Comparison of ENCODE assay signal across 8 mouse cellular contexts in the genomic region with DNA sequence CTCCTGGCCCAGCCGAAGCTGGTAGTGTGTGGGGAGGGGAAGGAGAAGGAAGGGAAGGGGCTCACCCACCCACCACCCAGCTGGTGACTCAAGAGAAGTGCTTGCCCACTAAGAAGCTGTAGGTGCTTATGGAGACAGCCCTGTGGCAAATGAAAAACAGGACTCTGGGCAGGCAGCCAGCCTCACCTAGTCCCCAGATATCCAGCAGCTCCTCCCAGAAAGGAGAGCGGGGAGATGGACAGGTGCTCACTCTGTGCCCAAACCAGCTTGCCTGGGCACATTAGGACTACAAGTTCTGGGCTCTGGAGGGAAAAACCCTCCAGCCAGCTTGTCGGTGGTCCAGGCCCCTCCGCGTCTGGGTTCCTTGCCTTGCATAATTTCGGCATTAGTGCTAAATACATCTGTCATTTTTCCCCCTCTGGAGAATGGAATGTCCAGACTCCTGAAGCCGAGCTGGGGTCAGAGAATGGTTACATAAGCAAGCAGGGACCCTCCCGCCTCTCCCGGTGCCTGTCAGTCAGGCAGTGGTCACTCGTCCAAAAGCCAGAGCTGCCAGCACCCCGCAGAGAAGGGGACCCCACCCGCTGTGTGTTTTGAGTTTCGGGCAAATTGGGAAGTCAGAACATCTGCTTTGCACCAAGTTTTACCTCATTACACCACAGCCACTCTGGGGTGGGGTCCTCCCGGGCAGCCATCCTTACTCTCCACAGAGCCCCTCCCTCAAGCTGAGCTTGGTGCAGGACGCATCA. TPM values are rescaled to one million over a fixed set of nuclear protein-coding genes. Genes with fewer than 3 reads are reported as not detected.
DNase-seq lines count a peak whose midpoint lies in the region; ATAC-seq and TF ChIP-seq lines count a peak whose summit lies in the region.

No protein-coding gene starts in this region.

- H3K36me3 ChIP-seq in thymus, adult 2 months (ENCODE audit: control insufficient read depth, insufficient read depth, low read length) = no peaks in the 10 kb centered on the region
- H3K36me3 ChIP-seq in embryonic facial prominence, embryonic 12.5 days = peaks cover 13% of the 10 kb centered on the region
- H3K36me3 ChIP-seq in kidney, embryonic 15.5 days = peaks cover 15% of the 10 kb centered on the region
- peaks cover 26% of the 10 kb centered on the region for H3K36me3 ChIP-seq in neural tube, embryonic 15.5 days
- peaks cover 8% of the 10 kb centered on the region; the same call in 1 of the 2 replicates for H3K36me3 ChIP-seq in forebrain, embryonic 16.5 days (ENCODE audit: control insufficient read depth, insufficient read depth)

- no peak overlapping the region for H3K9ac ChIP-seq in embryonic facial prominence, embryonic 12.5 days
- no peak overlapping the region for H3K9ac ChIP-seq in kidney, embryonic 15.5 days
- no peak overlapping the region for H3K9ac ChIP-seq in neural tube, embryonic 15.5 days (replicated peaks)
- no peak overlapping the region for H3K9ac ChIP-seq in forebrain, embryonic 16.5 days (replicated peaks; ENCODE audit: low read depth, low read length)

- 28% methylated on average over 15 of the region's 15 CpGs for WGBS in thymus, adult 2 months
- WGBS in embryonic facial prominence, embryonic 12.5 days = 12% methylated on average over 15 of the region's 15 CpGs
- WGBS in kidney, embryonic 15.5 days = 20% methylated on average over 15 of the region's 15 CpGs
- WGBS in neural tube, embryonic 15.5 days = 43% methylated on average over 15 of the region's 15 CpGs
- WGBS in forebrain, embryonic 16.5 days = 33% methylated on average over 15 of the region's 15 CpGs

- no peak overlapping the region for H3K27ac ChIP-seq in thymus, adult 2 months (ENCODE audit: control insufficient read depth, insufficient read depth, low read length)
- peak overlapping the region; percentile 71 for H3K27ac ChIP-seq in embryonic facial prominence, embryonic 12.5 days
- peak overlapping the region; percentile 32 for H3K27ac ChIP-seq in kidney, embryonic 15.5 days
- 0 out of 2 replicates have a peak overlapping the region, but pooled peaks have one; percentile 13 for H3K27ac ChIP-seq in neural tube, embryonic 15.5 days (replicated peaks)
- H3K27ac ChIP-seq in forebrain, embryonic 16.5 days (ENCODE audit: low read length) = no peak overlapping the region

- TF ChIP-seq CTCF in thymus, adult 2 months (IDR thresholded peaks at IDR 0.05; ENCODE audit: borderline replicate concordance, control insufficient read depth, extremely low read depth, insufficient read depth, low read length, poor library complexity) = no peak

- no peaks in the 10 kb centered on the region for H3K27me3 ChIP-seq in thymus, adult 2 months (ENCODE audit: control insufficient read depth, insufficient read depth, low read length)
- no peaks in the 10 kb centered on the region for H3K27me3 ChIP-seq in embryonic facial prominence, embryonic 12.5 days
- no peaks in the 10 kb centered on the region for H3K27me3 ChIP-seq in kidney, embryonic 15.5 days
- H3K27me3 ChIP-seq in neural tube, embryonic 15.5 days (replicated peaks) = no peaks in the 10 kb centered on the region
- H3K27me3 ChIP-seq in forebrain, embryonic 16.5 days (replicated peaks; ENCODE audit: control insufficient read depth, insufficient read depth, low read length) = no peaks in the 10 kb centered on the region

- no peak overlapping the region for H3K4me3 ChIP-seq in thymus, adult 2 months (ENCODE audit: control insufficient read depth, insufficient read depth, low read length)
- H3K4me3 ChIP-seq in embryonic facial prominence, embryonic 12.5 days = no peak overlapping the region
- no peak overlapping the region for H3K4me3 ChIP-seq in kidney, embryonic 15.5 days (replicated peaks)
- no peak overlapping the region for H3K4me3 ChIP-seq in neural tube, embryonic 15.5 days (replicated peaks)
- no peak overlapping the region for H3K4me3 ChIP-seq in forebrain, embryonic 16.5 days (replicated peaks; ENCODE audit: low read length)

- no peak for ATAC-seq in embryonic facial prominence, embryonic 12.5 days (ENCODE audit: insufficient number of reproducible peaks, insufficient read depth, low FRiP score, low TSS enrichment)
- ATAC-seq in kidney, embryonic 15.5 days (replicated peaks; ENCODE audit: low FRiP score) = no peak
- ATAC-seq in neural tube, embryonic 15.5 days (ENCODE audit: low FRiP score) = no peak
- no peak for ATAC-seq in forebrain, embryonic 16.5 days
- no peak for ATAC-seq in inflammation-experienced regulatory T-cells, adult 6 months

- peaks cover 55% of the 10 kb centered on the region for H3K4me1 ChIP-seq in thymus, adult 2 months (replicated peaks; ENCODE audit: control insufficient read depth, insufficient read depth, low read length)
- H3K4me1 ChIP-seq in embryonic facial prominence, embryonic 12.5 days = peaks cover 45% of the 10 kb centered on the region
- H3K4me1 ChIP-seq in kidney, embryonic 15.5 days = peaks cover 62% of the 10 kb centered on the region
- H3K4me1 ChIP-seq in neural tube, embryonic 15.5 days = peaks cover 26% of the 10 kb centered on the region; the same call in 1 of the 2 replicates
- peaks cover 3% of the 10 kb centered on the region; the same call in 1 of the 2 replicates for H3K4me1 ChIP-seq in forebrain, embryonic 16.5 days (replicated peaks; ENCODE audit: control insufficient read depth, insufficient read depth, low read length)

- no peak for TF ChIP-seq POLR2A in thymus, adult 2 months (IDR thresholded peaks at IDR 0.05; ENCODE audit: control insufficient read depth, extremely low read depth, insufficient read depth, low read length, poor library complexity)

- H3K4me2 ChIP-seq in embryonic facial prominence, embryonic 12.5 days (replicated peaks) = peak overlapping the region; percentile 26; the same call in 1 of the 2 replicates
- peak overlapping the region; percentile 17; the same call in 1 of the 2 replicates for H3K4me2 ChIP-seq in kidney, embryonic 15.5 days
- no peak overlapping the region for H3K4me2 ChIP-seq in neural tube, embryonic 15.5 days
- H3K4me2 ChIP-seq in forebrain, embryonic 16.5 days (ENCODE audit: low read length) = no peak overlapping the region

- no peaks in the 10 kb centered on the region for H3K9me3 ChIP-seq in embryonic facial prominence, embryonic 12.5 days
- no peaks in the 10 kb centered on the region for H3K9me3 ChIP-seq in kidney, embryonic 15.5 days (replicated peaks)
- H3K9me3 ChIP-seq in neural tube, embryonic 15.5 days (replicated peaks) = no peaks in the 10 kb centered on the region
- no peaks in the 10 kb centered on the region for H3K9me3 ChIP-seq in forebrain, embryonic 16.5 days (ENCODE audit: control insufficient read depth, low read length)

- intact Hi-C loops in left cerebral cortex, postnatal 25 days (cut with DNase I) = no loop called here

- DNase-seq in thymus, postnatal 25 days = peak; percentile 21
- DNase-seq in thymus, adult 2 months = no peak
- DNase-seq in left cerebral cortex, postnatal 25 days (ENCODE audit: low spot score in 2 of 2) = no peak

RNA-seq across cellular contexts. Expression of a gene that starts 12.2 kb away (rescaled TPM):
- 22.7 and 24.5 TPM in 2 replicates for polyA plus RNA-seq in thymus, adult 2 months (2012; rRNA removed)
- polyA plus RNA-seq in embryonic facial prominence, embryonic 12.5 days (2016; fragmentation: Nextera tagmentation; extraction: Ambion mirVana) = 0.49 and 0.59 TPM in 2 replicates
- polyA plus RNA-seq in kidney, embryonic 15.5 days (2015; fragmentation: Nextera tagmentation; extraction: Ambion mirVana) = 3.4 and 5.8 TPM in 2 replicates
- polyA plus RNA-seq in neural tube, embryonic 15.5 days (2015; fragmentation: Nextera tagmentation; extraction: Ambion mirVana) = 2.8 TPM in 2 replicates
- polyA plus RNA-seq in forebrain, embryonic 16.5 days (2015; fragmentation: Nextera tagmentation; extraction: Ambion mirVana) = 1.2 and 2.0 TPM in 2 replicates
- polyA plus RNA-seq in inflammation-experienced regulatory T-cells, adult 6 months (2017; shearing (Covaris generic)) = under 1 TPM; 0.30 to 0.57 (median 0.53) TPM
- total RNA-seq in left cerebral cortex, postnatal 25 days (2021) = 1 to 10 TPM; 1.1 to 1.5 TPM

RNA-seq across cellular contexts. Expression of a gene that starts 36.6 kb away (rescaled TPM):
- 46.0 and 61.3 TPM in 2 replicates for polyA plus RNA-seq in thymus, adult 2 months (2012; rRNA removed)
- polyA plus RNA-seq in embryonic facial prominence, embryonic 12.5 days (2016; fragmentation: Nextera tagmentation; extraction: Ambion mirVana) = 54.9 and 56.5 TPM in 2 replicates
- 67.6 and 73.2 TPM in 2 replicates for polyA plus RNA-seq in kidney, embryonic 15.5 days (2015; fragmentation: Nextera tagmentation; extraction: Ambion mirVana)
- polyA plus RNA-seq in neural tube, embryonic 15.5 days (2015; fragmentation: Nextera tagmentation; extraction: Ambion mirVana) = 111 and 116 TPM in 2 replicates
- polyA plus RNA-seq in forebrain, embryonic 16.5 days (2015; fragmentation: Nextera tagmentation; extraction: Ambion mirVana) = 102 and 108 TPM in 2 replicates
- 100 to 1,000 TPM; 120 to 122 (median 120) TPM for polyA plus RNA-seq in inflammation-experienced regulatory T-cells, adult 6 months (2017; shearing (Covaris generic))
- total RNA-seq in left cerebral cortex, postnatal 25 days (2021) = 10 to 100 TPM; 86.2 to 93.7 TPM

RNA-seq across cellular contexts. Expression of a gene that starts 41.2 kb away (rescaled TPM):
- polyA plus RNA-seq in thymus, adult 2 months (2012; rRNA removed) = 57.1 and 65.9 TPM in 2 replicates
- polyA plus RNA-seq in embryonic facial prominence, embryonic 12.5 days (2016; fragmentation: Nextera tagmentation; extraction: Ambion mirVana) = 154 and 162 TPM in 2 replicates
- 171 and 182 TPM in 2 replicates for polyA plus RNA-seq in kidney, embryonic 15.5 days (2015; fragmentation: Nextera tagmentation; extraction: Ambion mirVana)
- polyA plus RNA-seq in neural tube, embryonic 15.5 days (2015; fragmentation: Nextera tagmentation; extraction: Ambion mirVana) = 106 and 119 TPM in 2 replicates
- 118 and 125 TPM in 2 replicates for polyA plus RNA-seq in forebrain, embryonic 16.5 days (2015; fragmentation: Nextera tagmentation; extraction: Ambion mirVana)
- 100 to 1,000 TPM in 1 of 3 experiments, 10 to 100 TPM in 2; 59.0 to 107 (median 62.4) TPM for polyA plus RNA-seq in inflammation-experienced regulatory T-cells, adult 6 months (2017; shearing (Covaris generic))
- 10 to 100 TPM; 19.7 to 20.8 TPM for total RNA-seq in left cerebral cortex, postnatal 25 days (2021)

RNA-seq across cellular contexts. Expression of a gene that starts 42.5 kb away (rescaled TPM):
- 332 and 354 TPM in 2 replicates for polyA plus RNA-seq in thymus, adult 2 months (2012; rRNA removed)
- 420 and 454 TPM in 2 replicates for polyA plus RNA-seq in embryonic facial prominence, embryonic 12.5 days (2016; fragmentation: Nextera tagmentation; extraction: Ambion mirVana)
- 289 and 308 TPM in 2 replicates for polyA plus RNA-seq in kidney, embryonic 15.5 days (2015; fragmentation: Nextera tagmentation; extraction: Ambion mirVana)
- polyA plus RNA-seq in neural tube, embryonic 15.5 days (2015; fragmentation: Nextera tagmentation; extraction: Ambion mirVana) = 453 and 482 TPM in 2 replicates
- polyA plus RNA-seq in forebrain, embryonic 16.5 days (2015; fragmentation: Nextera tagmentation; extraction: Ambion mirVana) = 417 and 434 TPM in 2 replicates
- polyA plus RNA-seq in inflammation-experienced regulatory T-cells, adult 6 months (2017; shearing (Covaris generic)) = 10 to 100 TPM; 13.4 to 15.9 (median 13.4) TPM
- total RNA-seq in left cerebral cortex, postnatal 25 days (2021) = 100 to 1,000 TPM; 553 to 573 TPM

RNA-seq across cellular contexts. Expression of a gene that starts 55.5 kb away (rescaled TPM):
- polyA plus RNA-seq in thymus, adult 2 months (2012; rRNA removed) = 40.0 and 56.0 TPM in 2 replicates
- 9.2 and 9.3 TPM in 2 replicates for polyA plus RNA-seq in embryonic facial prominence, embryonic 12.5 days (2016; fragmentation: Nextera tagmentation; extraction: Ambion mirVana)
- 12.0 and 13.0 TPM in 2 replicates for polyA plus RNA-seq in kidney, embryonic 15.5 days (2015; fragmentation: Nextera tagmentation; extraction: Ambion mirVana)
- 3.7 and 9.8 TPM in 2 replicates for polyA plus RNA-seq in neural tube, embryonic 15.5 days (2015; fragmentation: Nextera tagmentation; extraction: Ambion mirVana)
- 5.5 and 9.7 TPM in 2 replicates for polyA plus RNA-seq in forebrain, embryonic 16.5 days (2015; fragmentation: Nextera tagmentation; extraction: Ambion mirVana)
- polyA plus RNA-seq in inflammation-experienced regulatory T-cells, adult 6 months (2017; shearing (Covaris generic)) = 1 to 10 TPM in 2 of 3 experiments, not detected in 1; 1.5 to 3.3 TPM
- total RNA-seq in left cerebral cortex, postnatal 25 days (2021) = 1 to 10 TPM; 5.2 to 6.8 TPM

Comparison
In these comparisons a context has a peak if more than half of its experiments do, and no peak if none do; other contexts are left out.
1. H3K27ac ChIP-seq: peak in embryonic facial prominence, embryonic 12.5 days (single experiment), kidney, embryonic 15.5 days (single experiment) and neural tube, embryonic 15.5 days (single experiment); none in thymus, adult 2 months (single experiment) and forebrain, embryonic 16.5 days (single experiment).
2. H3K4me2 ChIP-seq: peak in embryonic facial prominence, embryonic 12.5 days (single experiment) and kidney, embryonic 15.5 days (single experiment); none in neural tube, embryonic 15.5 days (single experiment) and forebrain, embryonic 16.5 days (single experiment).